Mouse (Mus musculus) kidney, adult 2 months (tissue): ENCODE measurements around the gene Tmem108.

ENCODE experiments used
- CTCF ChIP-seq: fragments of 200-500 bp; conservative IDR thresholded peaks from 2 replicates; pipeline ENCODE4 v1.5.1; 2011; ENCODE audit warnings: low read depth, mild to moderate bottlenecking, control low read depth, low read length, moderate library complexity, mixed read lengths; ENCODE audit not compliant: insufficient read depth, insufficient read length
- POLR2A ChIP-seq: fragments of 200-500 bp; IDR thresholded peaks from one replicate; pipeline ENCODE4 v1.6.1; 2011; ENCODE audit warnings: low read depth, low read length, control low read depth

DNA sequence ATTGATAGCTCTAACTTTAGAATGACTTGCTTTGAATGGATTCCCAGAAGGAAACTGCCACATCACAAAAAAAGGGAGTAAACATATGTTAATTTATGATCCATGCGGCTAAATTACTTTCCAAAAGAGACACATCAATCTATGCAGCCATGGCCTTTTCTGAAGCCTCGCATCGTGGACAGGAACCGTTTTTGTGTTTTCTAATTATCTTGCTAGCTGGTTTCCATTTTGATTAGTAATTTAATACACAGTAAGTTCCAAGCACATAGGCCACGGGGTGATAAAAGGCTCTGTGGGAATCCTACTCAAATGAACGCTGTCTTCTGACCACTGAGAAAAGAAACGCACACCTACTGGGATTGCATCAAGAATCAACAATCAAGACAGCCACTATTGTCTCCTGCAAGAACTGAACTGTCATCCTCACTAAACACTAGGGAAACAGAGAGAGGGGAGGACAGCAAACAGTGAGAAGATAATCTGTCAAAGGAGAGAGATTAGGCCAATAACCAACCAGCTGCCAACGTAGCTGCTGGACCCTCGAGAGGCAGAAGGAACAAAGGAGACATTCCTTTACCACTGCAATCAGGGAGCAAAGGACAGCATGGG, 132.7 kb downstream of the Tmem108 start:
- TF ChIP-seq CTCF (no peak), POLR2A (no peak)
